Mouse (Mus musculus): ENCODE results near the gene Snx7. TPM values are rescaled to one million over a fixed set of nuclear protein-coding genes. Genes with fewer than 3 reads are reported as not detected.

Snx7 gene
- 10.2 and 11.9 TPM in 2 replicates for polyA plus RNA-seq (2012; rRNA removed)

GRCm38 (mm10) chr3:117868637-117869323, at the start of gene Snx7:
TSS of gene Snx7 (minus strand) at chr3:117868936.

Data from central nervous system, embryonic 11.5 days (tissue).